Mouse (Mus musculus) spleen, postnatal 36 days (tissue): ENCODE data around the gene Ubxn10.

Experiments used
- DNase-seq, 2 experiments: peaks; one replicate each; pipeline ENCODE4 v3.0.0; 2022; ENCODE audit warnings: low spot score in 2 of 2, mixed read lengths in 1 of 2

Gene Ubxn10

DNA sequence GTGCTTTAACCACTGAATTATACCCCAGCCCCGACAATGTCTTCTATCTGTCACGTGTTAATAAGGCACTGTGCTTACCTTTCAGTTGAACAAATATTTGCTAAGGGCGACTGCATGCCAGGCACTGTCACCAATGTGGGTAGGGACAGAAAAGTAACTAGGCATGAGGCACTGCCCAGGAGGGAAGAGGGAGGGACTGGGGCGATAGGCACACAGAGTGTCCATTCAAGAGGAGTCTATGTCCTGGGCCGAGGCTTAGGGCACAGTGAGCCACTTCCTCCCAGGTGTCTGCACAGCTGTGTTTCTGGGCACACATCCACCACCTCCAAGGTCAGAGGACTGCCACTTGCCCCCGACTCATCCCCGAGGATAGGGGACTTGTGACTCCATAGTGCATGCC, at the start of gene Ubxn10:
Gene Ubxn10 (minus strand): TSS at position 137 of the 400 bp plus-strand sequence.
- DNase-seq, result no peak

DNA sequence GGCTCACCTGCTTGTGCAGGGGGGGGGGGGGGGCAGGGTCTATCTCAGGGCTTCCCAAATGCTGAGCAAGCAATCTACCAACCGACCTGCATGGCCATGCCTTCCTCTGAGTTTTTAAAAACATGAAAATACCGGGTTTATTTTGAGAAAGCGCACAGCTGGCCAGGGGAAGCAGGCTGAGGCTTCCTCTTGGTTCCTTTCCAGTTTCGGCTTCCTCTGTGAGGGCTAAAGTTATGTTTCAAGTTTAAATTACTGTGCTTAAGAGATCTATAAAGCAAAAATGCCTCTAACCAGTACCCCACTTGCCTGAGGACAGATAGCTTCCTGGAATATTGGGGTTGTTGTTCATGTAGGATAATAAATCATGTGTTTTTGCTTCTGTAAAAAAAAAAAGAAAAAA, 49.2 kb upstream of the Ubxn10 start:
- DNase-seq, result peak in 1 of 2 experiments; percentile 9

DNA sequence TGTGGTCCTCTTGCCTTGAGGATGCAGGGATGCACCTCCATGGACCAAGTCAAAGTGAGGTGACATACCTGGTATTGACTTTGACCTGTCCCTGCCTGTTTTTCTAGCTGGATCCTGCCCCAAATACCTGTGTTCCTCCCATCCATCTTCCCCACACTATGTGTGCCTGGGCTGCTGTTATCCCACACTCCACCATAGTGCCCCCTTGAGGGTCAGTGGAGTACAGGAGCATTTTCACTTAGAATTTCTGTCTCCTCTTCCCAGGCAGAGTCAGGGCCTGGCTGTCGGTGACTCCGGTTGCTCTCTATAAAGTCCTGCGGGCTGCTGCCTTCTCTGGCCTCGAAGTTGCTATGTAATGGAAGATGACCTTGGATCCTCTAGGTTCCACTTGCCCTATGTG, 48.8 kb upstream of the Ubxn10 start:
- DNase-seq, result no peak

DNA sequence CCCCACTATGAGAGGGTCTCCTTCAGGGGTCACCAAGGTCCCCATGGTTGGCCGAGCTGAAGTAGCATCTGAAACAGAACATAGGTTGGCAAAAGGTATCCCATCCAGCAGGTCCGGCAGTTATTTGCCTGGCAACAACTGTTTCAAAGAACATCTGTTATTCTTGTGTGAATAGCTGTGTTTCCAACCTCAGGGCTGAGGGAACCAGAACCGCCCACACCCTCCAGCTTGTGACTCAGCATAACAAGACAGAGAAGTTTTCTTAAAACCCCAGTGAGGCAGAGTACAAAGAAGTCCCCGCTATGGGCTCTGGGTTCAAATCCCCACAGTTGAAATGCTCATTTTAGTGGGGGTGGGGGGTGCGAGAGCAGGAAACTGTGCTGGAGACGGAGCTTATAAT, 45.1 kb upstream of the Ubxn10 start:
- no peak for DNase-seq

DNA sequence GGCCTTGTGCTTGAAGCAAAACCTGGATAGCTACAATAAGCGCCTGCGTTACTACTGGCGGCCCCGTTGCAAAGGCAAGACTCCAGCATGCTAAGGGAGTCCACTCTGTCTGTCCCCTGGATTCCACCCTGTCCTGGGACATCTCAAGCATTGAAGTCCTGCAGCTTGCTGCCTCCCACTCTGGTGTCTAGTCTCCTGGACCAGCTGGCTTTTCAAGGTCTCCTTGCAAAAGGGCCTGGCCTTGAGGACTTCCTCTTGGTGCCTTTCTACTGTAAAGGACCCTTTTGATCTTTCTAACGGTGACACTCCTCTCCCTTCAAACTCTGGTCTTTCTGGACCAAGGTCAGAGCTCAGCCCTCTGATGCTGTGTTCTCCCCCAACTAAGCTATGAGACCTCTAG, 43.3 kb upstream of the Ubxn10 start:
- DNase-seq, result no peak

DNA sequence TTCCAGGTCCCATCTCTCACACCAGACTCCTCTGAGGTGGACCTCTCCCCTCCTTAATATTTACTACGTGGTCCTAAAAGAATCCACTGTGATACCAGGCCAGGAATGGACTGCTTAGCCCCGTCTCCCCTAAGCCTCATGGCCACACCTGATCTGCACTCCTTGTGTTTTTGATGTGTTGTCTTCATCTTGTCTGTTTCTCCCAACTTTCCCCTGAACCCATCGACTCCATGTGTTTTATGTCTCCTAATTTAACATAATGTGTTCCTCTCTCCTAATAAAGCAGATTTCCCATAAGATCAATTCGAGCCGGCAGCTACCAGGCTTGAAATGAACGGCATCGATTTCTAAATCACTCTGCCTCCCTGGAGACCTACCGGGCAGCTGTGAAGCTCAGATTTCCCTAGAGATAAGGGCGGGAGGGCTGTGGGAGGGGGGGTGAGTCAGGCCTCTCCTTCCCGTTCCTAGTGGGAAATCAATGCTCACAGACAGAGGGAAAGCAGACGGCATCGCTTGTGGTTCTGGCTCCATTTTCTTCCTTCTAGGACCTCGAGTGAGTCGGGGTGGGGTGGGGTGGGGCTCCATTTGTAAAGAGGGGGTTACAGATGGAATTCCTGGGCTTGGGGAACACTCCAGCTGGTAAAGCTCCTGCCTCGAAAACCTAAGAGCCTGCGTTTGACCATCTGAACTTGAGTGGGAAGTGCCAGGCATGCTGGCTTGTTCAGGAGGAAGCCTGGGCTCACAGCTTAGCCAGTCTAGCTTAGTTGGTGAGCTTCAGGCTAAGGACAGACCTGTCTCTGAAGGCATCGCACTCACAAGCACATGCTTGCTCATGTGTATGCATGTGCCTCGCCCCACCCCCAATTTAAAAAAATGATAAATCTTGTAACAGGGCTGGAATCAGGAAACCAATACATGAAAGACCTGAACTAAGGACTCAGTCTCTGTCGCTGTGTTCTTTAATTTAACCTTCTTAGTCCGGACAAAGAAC, 40.7 kb upstream of the Ubxn10 start:
- DNase-seq, result no peak

DNA sequence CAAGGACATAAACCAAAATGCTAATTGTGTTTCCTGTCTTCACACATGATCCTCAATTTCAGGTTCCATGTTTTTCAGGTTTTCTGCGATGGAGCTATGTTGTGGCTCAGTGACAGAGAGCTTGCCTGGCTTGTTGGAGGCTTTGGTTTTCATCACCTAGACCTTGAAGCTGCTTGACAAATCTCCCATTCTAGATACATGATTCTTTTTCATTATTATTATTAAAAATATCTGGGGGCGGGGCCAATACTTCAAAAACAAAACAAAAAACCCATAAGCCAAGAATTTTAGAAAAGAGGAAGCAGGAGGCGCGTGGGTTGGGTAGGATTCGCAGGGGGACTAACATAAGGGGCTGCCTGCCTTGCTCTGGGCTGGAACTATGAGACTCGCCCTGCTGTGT, 38.5 kb upstream of the Ubxn10 start, which contains the start of gene Pla2g2d:
Gene Pla2g2d (plus strand): TSS at position 301 of the 400 bp plus-strand sequence.
- no peak for DNase-seq

DNA sequence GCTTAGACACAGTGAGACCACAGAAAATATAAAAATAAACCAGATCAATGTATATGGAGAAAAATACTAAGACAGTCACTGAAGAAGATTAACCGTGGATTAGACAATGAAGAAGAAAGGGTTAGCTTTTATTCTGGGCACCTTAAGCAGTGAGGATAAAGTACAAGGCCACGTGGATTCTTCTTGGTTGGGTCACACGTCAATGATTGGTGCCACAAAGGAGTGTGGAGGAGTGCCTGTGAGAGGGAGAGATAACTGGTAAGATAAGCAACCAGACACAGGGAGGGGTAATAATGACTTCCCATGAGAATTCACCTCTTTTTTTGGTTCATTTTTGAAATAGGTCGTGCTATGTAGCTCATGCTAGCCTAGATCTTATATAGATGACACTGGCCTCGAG, 35.4 kb upstream of the Ubxn10 start:
- DNase-seq, result no peak

DNA sequence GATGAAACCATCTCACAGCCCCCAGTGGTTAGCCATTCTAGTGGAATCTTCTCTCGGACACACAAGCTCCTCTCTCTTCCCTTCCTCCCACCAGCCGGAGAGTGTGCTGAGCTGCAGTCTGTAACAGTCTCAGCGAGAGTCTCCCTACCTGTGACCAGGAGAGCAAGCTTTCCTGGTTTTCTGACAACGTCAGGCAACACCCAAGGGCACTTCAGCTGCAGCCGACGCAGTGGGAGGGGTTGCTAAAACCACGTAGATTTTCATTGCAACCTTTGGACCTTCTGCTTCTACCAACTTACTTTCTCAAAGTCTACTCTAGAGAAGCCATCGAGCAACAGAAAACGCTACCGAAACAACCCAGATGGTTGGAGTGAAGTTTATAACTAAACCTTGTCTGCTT, 35.0 kb upstream of the Ubxn10 start:
- DNase-seq, result no peak

DNA sequence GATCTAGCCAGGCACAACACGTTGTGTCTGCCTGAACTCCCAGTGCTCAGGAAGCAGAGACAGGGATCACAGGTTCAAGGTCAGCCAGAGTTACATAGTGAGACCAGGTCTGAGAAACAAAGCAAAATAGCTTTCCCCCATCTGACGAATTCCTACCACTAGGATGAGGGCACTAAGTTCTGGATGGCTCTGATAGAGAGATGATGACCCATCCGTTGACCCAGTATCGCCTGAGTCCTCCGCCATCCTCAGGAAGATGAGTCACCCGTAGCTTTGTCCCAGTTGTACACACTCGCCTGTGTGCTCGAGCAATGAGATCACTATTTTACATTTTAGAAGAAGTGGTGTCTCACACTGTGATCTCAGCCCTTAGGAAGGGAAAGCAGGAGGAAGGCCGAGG, 25.3 kb upstream of the Ubxn10 start:
- DNase-seq, result no peak

DNA sequence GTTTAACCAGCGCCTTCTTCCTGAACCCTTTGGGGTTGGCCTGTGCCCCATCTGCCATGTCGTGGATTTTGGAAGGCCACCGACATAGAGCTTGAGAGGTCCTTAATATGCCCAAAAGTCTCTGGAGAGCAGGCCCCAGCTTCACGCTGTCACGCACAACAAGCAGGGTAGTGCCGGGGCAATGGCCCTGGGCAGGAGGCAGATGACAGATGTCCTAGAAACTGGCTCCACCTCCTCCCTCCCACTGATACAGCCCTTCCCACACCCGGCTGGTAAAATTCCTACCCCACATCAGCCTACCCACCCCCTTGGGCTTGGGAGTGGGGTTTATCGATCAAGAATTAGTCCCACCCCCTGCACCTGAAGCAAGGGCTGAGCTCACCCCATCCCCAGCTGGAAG, 20.4 kb upstream of the Ubxn10 start, which contains the start of gene Pla2g2f:
Gene Pla2g2f (minus strand): TSS at position 211 of the 400 bp plus-strand sequence.
- no peak for DNase-seq

DNA sequence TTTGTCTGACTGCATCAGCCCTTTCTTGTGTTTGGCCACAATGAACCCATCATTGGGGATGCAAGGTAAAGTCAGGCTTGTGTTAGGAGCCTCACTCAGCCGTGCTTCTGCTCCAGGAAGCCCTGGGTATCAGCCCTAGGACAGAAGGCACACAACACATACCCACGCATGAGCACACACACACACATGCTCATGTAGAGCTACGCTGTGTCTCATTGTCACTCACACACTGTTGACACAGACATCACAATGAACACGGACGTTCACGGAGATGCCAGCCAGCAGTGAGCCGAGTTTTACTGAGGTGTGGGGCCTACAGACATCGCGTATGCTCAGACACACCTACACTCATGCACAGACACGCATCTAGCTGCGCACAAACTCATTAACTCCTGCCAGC, 19.0 kb upstream of the Ubxn10 start:
- no peak for DNase-seq

DNA sequence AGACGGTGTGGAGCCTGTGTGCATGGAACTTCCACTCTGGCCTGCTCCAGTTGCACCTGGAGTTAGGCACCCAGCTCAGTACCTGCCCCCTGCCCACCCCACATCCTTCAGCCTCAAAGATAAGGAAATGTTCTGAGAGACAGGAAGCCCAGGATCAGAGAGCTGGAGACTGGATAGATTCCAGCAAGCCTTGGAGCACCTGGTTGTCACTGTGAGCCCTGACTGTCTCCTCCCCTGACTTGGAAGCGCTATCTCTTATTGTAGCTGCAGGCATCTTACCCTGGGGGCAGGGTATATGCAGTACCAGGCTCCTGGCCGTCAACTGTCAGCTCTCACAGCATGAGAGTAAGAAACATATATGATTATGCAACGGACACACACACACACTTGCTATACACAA, 18.5 kb upstream of the Ubxn10 start:
- no peak for DNase-seq

DNA sequence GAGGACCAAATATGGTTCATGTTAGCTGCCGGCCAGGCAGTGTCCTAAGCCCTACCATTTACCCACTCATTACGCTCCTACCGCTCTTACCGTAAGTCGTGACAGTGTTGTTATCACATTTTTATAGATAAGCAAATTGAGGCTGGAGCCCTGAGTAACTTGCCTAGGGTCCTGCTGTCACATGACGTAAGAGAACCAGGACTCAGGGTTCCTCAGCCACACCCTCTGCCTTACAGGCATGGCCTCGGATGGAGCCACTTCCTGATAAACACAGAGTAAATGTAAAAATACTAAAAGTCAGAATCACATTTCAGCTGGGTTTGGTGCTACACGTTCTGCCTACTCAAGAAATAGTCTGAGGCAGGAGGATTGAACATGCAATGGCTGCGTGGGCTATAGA, 17.5 kb upstream of the Ubxn10 start:
- DNase-seq, result no peak

DNA sequence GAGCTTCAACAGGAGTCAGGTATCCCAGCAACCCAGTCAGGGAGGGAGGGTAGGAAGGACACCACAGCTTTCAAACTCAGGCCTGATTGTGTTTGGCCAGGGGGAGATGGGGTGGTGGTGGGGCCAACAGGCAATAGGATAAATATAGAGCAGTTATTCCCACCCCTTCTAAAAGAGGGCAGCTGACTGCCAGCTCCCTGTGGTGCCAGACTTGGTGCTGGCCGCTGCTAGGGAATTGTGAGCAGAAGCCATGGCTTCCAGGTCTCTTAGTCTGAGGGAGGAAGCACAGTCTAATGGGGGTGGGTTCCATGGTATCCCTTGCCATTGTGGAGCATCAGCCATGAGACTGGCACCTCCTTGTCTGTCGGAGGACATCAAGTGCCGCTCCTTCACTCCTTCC, 16.6 kb upstream of the Ubxn10 start:
- DNase-seq, result no peak

DNA sequence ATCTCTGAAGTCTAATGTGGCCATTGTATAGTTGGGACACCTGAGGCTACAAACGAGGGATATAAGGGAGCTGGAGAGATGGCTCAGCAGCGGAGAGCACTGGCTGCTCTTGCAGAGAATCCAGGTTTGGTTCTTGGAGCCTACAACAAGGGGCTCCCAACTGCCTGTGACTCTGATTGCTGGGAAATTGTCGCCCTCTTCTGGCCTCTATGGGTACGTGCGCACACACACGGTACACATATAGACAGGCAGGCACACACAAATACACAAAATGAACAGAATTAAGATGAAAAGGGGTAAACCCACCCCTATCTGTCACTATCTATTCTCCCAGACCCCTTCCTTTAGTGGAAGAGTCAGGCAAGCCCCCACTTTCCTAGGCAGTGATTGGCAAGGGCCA, 15.6 kb upstream of the Ubxn10 start:
- no peak for DNase-seq

DNA sequence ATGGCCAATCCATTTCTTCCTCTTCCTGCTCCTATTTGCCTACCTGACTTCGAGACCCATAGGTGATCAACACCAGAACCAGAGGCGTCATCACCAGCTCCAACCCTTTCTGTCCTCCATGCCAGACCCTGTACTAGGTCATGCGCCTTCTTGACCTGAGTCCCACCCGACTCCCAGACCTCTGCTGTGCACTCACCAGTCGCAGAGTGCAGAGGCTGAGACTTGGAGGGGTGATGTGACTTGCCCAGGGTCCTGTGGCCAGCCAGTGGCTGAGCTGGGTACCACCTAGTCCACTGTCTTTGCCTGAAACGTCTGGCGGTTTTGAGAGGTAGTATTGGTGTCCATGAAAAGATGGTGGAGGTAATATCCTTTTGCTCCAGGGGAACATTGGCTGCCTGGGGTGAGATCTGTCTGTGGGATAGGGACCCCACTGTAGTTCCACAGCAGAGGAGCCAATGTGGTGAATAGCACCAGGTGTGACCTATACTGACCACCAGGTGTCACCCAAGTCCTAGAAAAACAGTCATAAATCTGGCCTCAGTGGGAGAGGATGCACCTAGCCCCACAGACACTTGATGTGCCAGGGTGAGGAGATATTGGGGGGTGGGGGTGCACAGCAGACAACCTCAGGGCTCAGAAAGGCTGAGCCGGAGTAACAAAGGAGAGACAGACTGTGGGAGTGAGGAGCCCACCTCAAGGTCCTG, 11.6 kb upstream of the Ubxn10 start:
- DNase-seq, result no peak

DNA sequence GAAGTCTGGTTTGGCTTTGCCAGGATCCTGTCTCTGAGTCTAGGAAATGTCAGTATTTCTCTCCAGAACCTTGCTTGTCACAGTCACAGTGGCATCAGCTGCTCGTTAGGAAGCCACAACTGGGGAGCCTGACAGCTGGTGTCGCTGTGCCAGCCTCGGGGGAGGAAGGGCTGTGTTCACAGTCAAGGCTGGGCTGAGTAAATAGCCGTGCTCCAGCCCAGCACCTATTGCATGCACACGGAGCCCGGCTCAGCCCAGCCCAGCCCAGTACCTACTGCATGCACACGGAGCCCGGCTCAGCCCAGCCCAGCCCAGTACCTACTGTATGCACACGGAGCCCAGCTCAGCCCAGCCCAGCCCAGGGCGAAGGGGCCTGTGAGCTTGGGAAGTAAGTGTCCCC, 10.9 kb upstream of the Ubxn10 start:
- DNase-seq, result no peak

DNA sequence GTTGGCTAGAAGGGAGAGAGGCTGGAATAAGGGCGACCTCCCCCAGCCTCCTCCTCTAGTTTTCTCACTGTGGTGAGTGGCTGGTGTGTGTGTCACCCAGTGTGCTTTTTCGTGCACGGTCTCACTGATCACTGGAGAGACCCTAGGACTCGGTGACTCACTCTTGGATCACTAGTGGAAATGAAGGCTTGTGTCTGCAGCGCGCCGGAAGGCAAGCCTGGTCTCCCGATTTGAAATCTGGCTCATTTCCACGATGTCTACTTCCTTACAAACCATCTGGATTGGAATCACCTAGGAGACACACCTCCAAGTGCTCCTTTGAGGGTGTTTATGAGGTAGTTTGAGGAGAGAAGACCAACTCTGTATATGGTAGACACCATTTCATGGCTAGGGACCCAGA, 9.9 kb upstream of the Ubxn10 start:
- DNase-seq, result no peak

DNA sequence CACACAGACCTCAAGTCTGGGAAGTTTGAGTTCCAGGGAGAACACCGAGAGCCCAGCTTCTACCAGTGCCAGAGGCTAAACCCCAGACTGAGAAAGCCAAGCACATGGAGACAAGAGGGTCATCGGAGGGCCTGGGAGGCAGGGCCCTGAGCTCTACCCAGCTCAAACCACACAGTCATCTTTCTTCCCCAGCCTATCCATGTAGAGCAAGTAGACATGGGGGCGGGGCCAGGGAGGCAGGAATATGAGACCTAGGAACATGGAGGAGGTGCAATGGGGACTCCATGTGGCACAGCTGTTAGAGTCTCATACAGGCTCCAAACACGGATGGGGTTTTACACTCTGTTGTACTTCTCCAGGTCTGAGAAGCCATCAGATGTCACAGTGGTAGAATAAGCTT, 8.9 kb upstream of the Ubxn10 start:
- no peak for DNase-seq

DNA sequence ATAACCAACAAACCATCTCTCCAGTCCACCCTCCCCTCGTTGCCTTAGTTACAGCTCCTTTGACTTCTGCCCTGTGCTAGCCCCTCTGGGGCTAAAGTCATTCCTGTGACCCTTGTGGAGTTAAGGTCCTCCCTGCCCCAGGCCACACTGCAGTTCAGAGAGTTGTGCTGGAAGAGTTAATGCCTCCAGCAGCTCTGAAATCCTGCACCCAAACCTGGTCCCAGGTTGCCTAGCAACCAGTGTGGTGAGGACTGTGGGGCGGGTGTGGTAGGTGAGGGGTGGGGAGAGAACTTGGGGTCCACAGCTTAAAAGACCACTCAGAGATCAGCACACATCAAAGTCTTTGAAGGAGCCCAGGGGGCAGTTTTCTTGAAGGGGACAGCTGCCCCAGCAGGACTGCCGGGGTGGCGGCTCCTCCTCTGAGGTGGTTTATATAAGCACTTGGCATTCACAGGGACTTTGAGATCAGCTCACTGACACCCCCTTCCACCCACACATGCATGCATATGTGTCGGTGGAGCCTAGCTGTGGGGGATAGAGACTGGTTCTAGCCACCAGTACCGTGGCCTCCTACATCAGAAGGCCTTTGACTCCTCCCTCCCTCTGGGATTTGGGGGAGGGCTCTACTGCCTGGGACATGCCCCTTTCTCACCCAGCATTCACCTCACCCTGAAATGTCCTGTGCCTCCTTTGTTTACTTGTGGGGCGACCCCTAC, 2.3 kb upstream of the Ubxn10 start:
- DNase-seq, result no peak

DNA sequence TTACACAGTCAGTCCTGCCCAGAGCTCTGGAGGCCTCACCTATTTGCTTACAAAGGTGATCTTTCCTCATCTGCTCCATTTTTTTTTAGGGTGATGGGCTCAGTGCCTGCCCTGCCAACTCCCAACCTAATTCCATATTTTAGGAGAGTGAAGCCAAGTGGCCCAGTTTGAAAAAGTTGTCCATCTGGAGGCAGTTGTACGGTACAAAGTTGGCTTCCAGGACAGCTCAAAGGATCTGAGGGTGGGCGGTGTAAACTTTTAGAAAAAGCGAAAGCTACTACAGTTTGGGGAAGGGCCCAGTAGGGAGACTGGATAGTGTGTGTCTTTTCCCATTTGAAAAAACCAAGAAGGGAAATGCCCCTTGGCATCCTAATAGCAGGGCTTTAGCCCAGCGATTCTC, 2.1 kb downstream of the Ubxn10 start:
- DNase-seq, result no peak
